Mouse (Mus musculus): Measurements from ENCODE around the gene B4galnt4. TPM values are rescaled to one million over a fixed set of nuclear protein-coding genes. Genes with fewer than 3 reads are reported as not detected.
A peak's percentile ranks its signal among the peaks of the same experiment; 100 is the strongest.

B4galnt4 gene
- polyA plus RNA-seq, 1 experiment: 18.3 TPM

DNA sequence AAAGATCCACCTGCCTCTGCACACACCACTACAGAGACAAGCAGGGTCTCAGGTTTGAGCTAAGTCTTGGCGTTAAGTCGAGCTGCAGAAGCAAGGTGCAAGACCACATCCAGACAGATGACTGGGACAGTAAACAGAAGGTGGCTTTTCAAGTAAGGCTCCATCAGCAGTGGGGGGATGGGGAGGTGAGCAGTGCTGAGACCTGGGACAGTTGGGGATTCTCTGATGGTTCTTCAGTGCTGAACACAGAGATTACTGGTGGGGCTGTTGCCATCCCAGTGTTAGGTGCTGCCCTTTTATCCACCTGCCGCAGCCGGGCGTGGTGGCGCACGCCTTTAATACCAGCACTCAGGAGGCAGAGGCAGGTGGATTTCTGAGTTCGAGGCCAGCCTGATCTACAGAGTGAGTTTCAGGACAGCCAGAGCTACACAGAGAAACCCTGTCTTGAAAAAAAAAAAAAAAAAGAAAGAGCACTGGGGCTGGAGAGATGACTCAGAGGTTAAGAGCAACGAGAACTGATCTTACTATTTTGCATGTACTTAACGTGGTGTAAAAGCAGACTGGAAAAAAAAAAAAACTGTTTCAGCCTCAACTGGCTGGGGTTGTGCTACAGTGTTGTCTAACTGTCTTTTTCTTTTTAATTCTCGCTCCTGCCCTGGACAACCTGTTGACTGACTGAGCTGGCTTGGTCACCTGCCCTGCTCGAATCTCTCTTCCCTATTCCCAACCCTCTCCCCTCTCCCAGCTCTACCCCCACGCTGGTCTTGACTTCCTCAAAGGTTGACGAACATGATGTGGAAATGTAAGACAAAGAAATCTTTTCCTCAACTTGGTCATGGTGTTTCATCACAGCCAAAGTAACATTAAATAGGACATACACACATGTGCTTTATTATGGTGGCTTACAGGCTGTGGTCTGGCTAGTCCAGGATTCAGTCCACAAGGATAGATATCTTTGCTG, 39.1 kb upstream of the B4galnt4 start:
- Histone ChIP-seq H3K9me3 (replicated peaks; ENCODE audit: control insufficient read depth, insufficient read depth, low read length, poor library complexity, severe bottlenecking) (no peaks in the 10 kb centered on the region), H3K27me3 (ENCODE audit: control insufficient read depth, insufficient read depth, low read length, poor library complexity, severe bottlenecking) (no peaks in the 10 kb centered on the region), H3K4me3 (ENCODE audit: low read depth, low read length) (no peak overlapping the region), H3K4me1 (ENCODE audit: control insufficient read depth, insufficient read depth, low read length) (no peaks in the 10 kb centered on the region), H3K36me3 (ENCODE audit: control insufficient read depth, insufficient read depth, low read length, poor library complexity, severe bottlenecking) (no peaks in the 10 kb centered on the region), H3K9ac (ENCODE audit: low read depth, poor library complexity, severe bottlenecking) (0 out of 2 replicates have a peak overlapping the region, but pooled peaks have one; percentile 2), H3K27ac (ENCODE audit: insufficient read depth, low read length) (no peak overlapping the region)
- TF ChIP-seq CTCF (IDR thresholded peaks at IDR 0.05; ENCODE audit: low read depth, low read length): no peak
- TF ChIP-seq POLR2A (IDR thresholded peaks at IDR 0.05; ENCODE audit: insufficient read depth, low read length): no peak
- no peak for TF ChIP-seq EP300 (IDR thresholded peaks at IDR 0.05; ENCODE audit: insufficient read depth, low read depth, low read length)

DNA sequence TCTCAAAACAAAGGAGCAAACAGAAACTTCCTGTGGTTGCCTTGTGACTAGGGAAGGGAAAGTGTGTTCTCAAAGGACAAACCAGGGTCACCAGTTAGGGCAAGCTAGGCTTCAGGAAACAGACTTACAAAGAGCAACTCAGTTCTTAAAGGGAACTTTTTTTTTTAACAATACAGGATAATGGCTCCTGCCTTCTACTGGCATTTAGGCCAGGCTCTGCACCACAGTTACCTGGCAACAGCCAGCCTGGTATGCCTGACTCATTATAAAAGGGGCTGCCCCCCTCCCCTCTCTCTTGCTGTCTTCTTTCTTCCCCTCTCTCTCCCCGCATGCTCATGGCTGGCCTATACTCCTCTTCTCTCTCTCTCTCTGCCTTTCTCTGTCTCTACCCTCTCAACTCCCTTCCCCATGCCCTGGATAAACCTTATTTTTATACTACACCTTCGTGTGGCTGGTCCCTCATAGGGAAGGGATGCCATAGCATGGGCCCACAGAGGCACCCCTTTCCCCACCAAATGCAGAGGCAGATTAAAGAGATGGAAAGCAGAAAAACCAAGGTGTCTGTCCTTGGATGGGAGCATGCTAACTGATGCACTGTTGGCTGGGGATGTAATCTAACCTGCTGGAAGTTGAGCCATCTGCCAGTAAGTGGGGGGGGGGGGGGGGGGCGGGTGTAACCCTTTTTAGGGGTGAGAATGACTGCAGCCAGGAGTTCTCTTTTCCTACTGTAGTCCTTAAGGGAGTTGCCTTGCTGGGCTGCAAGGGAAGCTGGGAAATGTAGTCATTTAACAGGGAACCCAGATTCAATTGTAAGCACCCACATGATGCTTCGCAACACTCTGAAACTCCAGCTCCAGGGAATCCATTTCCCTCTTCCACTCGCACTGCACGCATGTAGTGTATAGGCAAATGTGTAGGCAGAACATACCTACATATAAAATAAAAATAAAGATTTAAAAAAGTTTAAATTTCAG, 35.8 kb upstream of the B4galnt4 start:
- H3K4me3 ChIP-seq (ENCODE audit: low read depth, low read length): peak overlapping the region; percentile 9

DNA sequence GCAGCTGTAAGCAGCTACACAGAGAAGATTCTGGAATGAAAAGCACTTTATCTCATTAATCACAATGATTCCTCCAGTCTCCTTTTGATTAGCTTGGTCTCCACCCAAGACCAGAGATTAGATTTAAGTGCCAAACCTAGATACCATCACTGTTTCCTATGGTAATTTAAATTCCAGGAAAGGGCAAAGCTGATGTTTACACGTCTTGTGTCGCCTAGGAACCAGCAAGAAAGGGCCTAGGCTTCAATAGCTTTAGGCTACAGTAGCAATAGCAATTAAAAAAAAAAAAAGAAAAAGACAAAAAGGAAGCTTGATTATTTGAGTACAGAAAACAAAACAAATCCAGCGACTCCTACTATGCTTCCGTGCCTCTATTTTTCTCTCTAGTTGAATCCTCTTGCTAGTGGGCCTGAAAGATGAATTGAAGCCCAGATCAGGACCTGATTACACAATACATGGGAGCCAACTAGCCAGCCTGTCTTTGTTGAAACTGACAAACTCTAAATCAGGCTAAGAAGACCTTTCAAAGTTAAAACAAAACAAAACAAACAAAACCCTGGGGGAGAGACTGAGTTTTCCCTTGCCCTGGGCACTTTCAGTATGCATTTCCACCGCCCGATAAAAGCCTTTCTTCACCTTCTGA, 34.7 kb upstream of the B4galnt4 start:
- H3K4me3 ChIP-seq (ENCODE audit: low read depth, low read length): no peak overlapping the region
- H3K4me1 ChIP-seq (ENCODE audit: control insufficient read depth, insufficient read depth, low read length): peaks cover 2% of the 10 kb centered on the region
- H3K9me3 ChIP-seq (replicated peaks; ENCODE audit: control insufficient read depth, insufficient read depth, low read length, poor library complexity, severe bottlenecking): no peaks in the 10 kb centered on the region
- no peak for TF ChIP-seq POLR2A (IDR thresholded peaks at IDR 0.05; ENCODE audit: insufficient read depth, low read length)
- TF ChIP-seq EP300 (IDR thresholded peaks at IDR 0.05; ENCODE audit: insufficient read depth, low read depth, low read length): no peak
- no peak for TF ChIP-seq CTCF (IDR thresholded peaks at IDR 0.05; ENCODE audit: low read depth, low read length)
- H3K27me3 ChIP-seq (ENCODE audit: control insufficient read depth, insufficient read depth, low read length, poor library complexity, severe bottlenecking): no peaks in the 10 kb centered on the region
- H3K36me3 ChIP-seq (ENCODE audit: control insufficient read depth, insufficient read depth, low read length, poor library complexity, severe bottlenecking): no peaks in the 10 kb centered on the region
- H3K27ac ChIP-seq (ENCODE audit: insufficient read depth, low read length): peak overlapping the region; percentile 66
- H3K9ac ChIP-seq (ENCODE audit: low read depth, poor library complexity, severe bottlenecking): peak overlapping the region; percentile 16

More for the DNA sequence above, 35.8 kb upstream of the B4galnt4 start:
- Histone ChIP-seq H3K27ac (ENCODE audit: insufficient read depth, low read length) (peak overlapping the region; percentile 99), H3K9me3 (replicated peaks; ENCODE audit: control insufficient read depth, insufficient read depth, low read length, poor library complexity, severe bottlenecking) (no peaks in the 10 kb centered on the region), H3K27me3 (ENCODE audit: control insufficient read depth, insufficient read depth, low read length, poor library complexity, severe bottlenecking) (no peaks in the 10 kb centered on the region), H3K36me3 (ENCODE audit: control insufficient read depth, insufficient read depth, low read length, poor library complexity, severe bottlenecking) (no peaks in the 10 kb centered on the region), H3K4me1 (ENCODE audit: control insufficient read depth, insufficient read depth, low read length) (peaks cover 2% of the 10 kb centered on the region), H3K9ac (ENCODE audit: low read depth, poor library complexity, severe bottlenecking) (peak overlapping the region; percentile 16)
- no peak for TF ChIP-seq POLR2A (IDR thresholded peaks at IDR 0.05; ENCODE audit: insufficient read depth, low read length)
- 0 out of 2 replicates have a peak, but pooled peaks have one; percentile 28 for TF ChIP-seq EP300 (IDR thresholded peaks at IDR 0.05; ENCODE audit: insufficient read depth, low read depth, low read length)

DNA sequence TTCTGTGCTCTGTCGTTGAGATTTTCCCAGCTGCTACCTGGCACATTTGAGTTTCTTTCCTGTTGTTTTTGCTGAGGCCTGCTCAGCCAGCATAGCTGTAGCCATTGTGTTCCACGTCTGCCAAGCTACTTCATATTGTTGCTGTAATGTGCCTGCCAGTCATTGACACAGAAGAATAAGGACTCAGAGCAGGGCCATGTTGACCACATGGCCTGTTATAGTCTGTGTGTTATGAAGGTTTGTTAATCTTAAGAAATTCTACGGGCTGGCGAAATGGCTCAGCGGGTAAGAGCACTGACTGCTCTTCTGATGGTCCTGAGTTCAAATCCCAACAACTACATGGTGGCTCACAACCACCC, 34.2 kb upstream of the B4galnt4 start:
- Histone ChIP-seq H3K27me3 (ENCODE audit: control insufficient read depth, insufficient read depth, low read length, poor library complexity, severe bottlenecking) (no peaks in the 10 kb centered on the region), H3K9ac (ENCODE audit: low read depth, poor library complexity, severe bottlenecking) (no peak overlapping the region), H3K27ac (ENCODE audit: insufficient read depth, low read length) (peak overlapping the region; percentile 66), H3K36me3 (ENCODE audit: control insufficient read depth, insufficient read depth, low read length, poor library complexity, severe bottlenecking) (no peaks in the 10 kb centered on the region), H3K9me3 (replicated peaks; ENCODE audit: control insufficient read depth, insufficient read depth, low read length, poor library complexity, severe bottlenecking) (no peaks in the 10 kb centered on the region), H3K4me3 (ENCODE audit: low read depth, low read length) (no peak overlapping the region), H3K4me1 (ENCODE audit: control insufficient read depth, insufficient read depth, low read length) (peaks cover 2% of the 10 kb centered on the region)
- TF ChIP-seq POLR2A (IDR thresholded peaks at IDR 0.05; ENCODE audit: insufficient read depth, low read length) (no peak), EP300 (IDR thresholded peaks at IDR 0.05; ENCODE audit: insufficient read depth, low read depth, low read length) (no peak), CTCF (IDR thresholded peaks at IDR 0.05; ENCODE audit: low read depth, low read length) (no peak)

DNA sequence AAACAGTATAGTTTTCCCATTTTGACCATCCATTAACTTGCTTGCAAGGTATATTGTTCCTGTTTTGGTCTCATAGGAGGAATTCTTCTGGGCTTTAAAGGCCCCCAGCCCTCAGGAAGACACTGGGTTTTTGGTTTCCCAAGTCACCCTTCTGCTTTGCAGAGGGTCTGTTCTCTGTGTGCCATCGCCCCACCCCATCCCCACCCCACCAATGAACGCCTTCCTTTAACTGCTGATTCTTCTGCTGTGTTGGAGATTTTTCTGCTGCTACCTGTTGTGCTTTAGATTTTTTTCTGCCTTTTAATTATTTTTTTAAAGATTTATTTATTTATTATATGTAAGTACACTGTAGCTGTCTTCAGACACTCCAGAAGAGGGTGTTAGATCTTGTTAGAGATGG, 32.1 kb upstream of the B4galnt4 start, which contains the start of gene Gm17387:
Gene Gm17387, plus strand, starts transcription at position 301 of the 400 bp plus-strand sequence.
- no peak for TF ChIP-seq CTCF (IDR thresholded peaks at IDR 0.05; ENCODE audit: low read depth, low read length)
- no peak for TF ChIP-seq POLR2A (IDR thresholded peaks at IDR 0.05; ENCODE audit: insufficient read depth, low read length)
- TF ChIP-seq EP300 (IDR thresholded peaks at IDR 0.05; ENCODE audit: insufficient read depth, low read depth, low read length): no peak
- Histone ChIP-seq H3K4me3 (ENCODE audit: low read depth, low read length) (no peak within 1 kb of the TSS), H3K36me3 (ENCODE audit: control insufficient read depth, insufficient read depth, low read length, poor library complexity, severe bottlenecking) (no peaks in the 10 kb centered on the region)

More for the DNA sequence above, 32.1 kb upstream of the B4galnt4 start, which contains the start of gene Gm17387:
- Histone ChIP-seq H3K9ac (ENCODE audit: low read depth, poor library complexity, severe bottlenecking) (no peak within 1 kb of the TSS), H3K27me3 (ENCODE audit: control insufficient read depth, insufficient read depth, low read length, poor library complexity, severe bottlenecking) (no peaks in the 10 kb centered on the region), H3K4me1 (ENCODE audit: control insufficient read depth, insufficient read depth, low read length) (peaks cover 2% of the 10 kb centered on the region), H3K9me3 (replicated peaks; ENCODE audit: control insufficient read depth, insufficient read depth, low read length, poor library complexity, severe bottlenecking) (no peaks in the 10 kb centered on the region), H3K27ac (ENCODE audit: insufficient read depth, low read length) (no peak within 1 kb of the TSS)

All from ES-Bruce4 (cell line).